Mouse (Mus musculus): ENCODE measurements around the gene Rbm19.

The Rbm19 gene

GRCm38 (mm10) chr5:120199865-120200264, 83.6 kb downstream of the Rbm19 start:
- no peak for DNase-seq (ENCODE audit: low spot score in 2 of 2)

GRCm38 (mm10) chr5:120204316-120204715, 88.1 kb downstream of the Rbm19 start:
- no peak for DNase-seq (ENCODE audit: low spot score in 2 of 2)

- DNase-seq (ENCODE audit: low spot score in 2 of 2) = no peak
These were observed 90.2 kb downstream of the Rbm19 start for GRCm38 (mm10) chr5:120206313-120206943.

GRCm38 (mm10) chr5:120207492-120207891, 91.2 kb downstream of the Rbm19 start:
- no peak for DNase-seq (ENCODE audit: low spot score in 2 of 2)

GRCm38 (mm10) chr5:120210668-120211067, 94.4 kb downstream of the Rbm19 start:
- DNase-seq (ENCODE audit: low spot score in 2 of 2) = no peak

- peak in 1 of 2 experiments; percentile 34 for DNase-seq (ENCODE audit: low spot score in 2 of 2)
These were observed 94.9 kb downstream of the Rbm19 start for GRCm38 (mm10) chr5:120211182-120211581.

GRCm38 (mm10) chr5:120214511-120214910, 98.2 kb downstream of the Rbm19 start:
- DNase-seq (ENCODE audit: low spot score in 2 of 2) = no peak

GRCm38 (mm10) chr5:120221216-120221615, 105.0 kb downstream of the Rbm19 start:
- no peak for DNase-seq (ENCODE audit: low spot score in 2 of 2)

- no peak for DNase-seq (ENCODE audit: low spot score in 2 of 2)
These were observed 109.1 kb downstream of the Rbm19 start for GRCm38 (mm10) chr5:120225383-120225782.

GRCm38 (mm10) chr5:120228613-120229409, 112.5 kb downstream of the Rbm19 start:
- no peak for DNase-seq (ENCODE audit: low spot score in 2 of 2)

- no peak for DNase-seq (ENCODE audit: low spot score in 2 of 2)
These were observed 115.3 kb downstream of the Rbm19 start for GRCm38 (mm10) chr5:120231435-120232147.

- DNase-seq (ENCODE audit: low spot score in 2 of 2) = no peak
These were observed 118.9 kb downstream of the Rbm19 start for GRCm38 (mm10) chr5:120235147-120235546.

- peak in 1 of 2 experiments; percentile 44 for DNase-seq (ENCODE audit: low spot score in 2 of 2)
These were observed 119.3 kb downstream of the Rbm19 start for GRCm38 (mm10) chr5:120235571-120235970.

- DNase-seq (ENCODE audit: low spot score in 2 of 2) = no peak
These were observed 123.8 kb downstream of the Rbm19 start for GRCm38 (mm10) chr5:120240071-120240470.

- no peak for DNase-seq (ENCODE audit: low spot score in 2 of 2)
These were observed 129.1 kb downstream of the Rbm19 start for GRCm38 (mm10) chr5:120245336-120245735.

Data from left cerebral cortex, adult 9 months (tissue).